Mouse (Mus musculus) limb, embryonic 13.5 days (tissue): ENCODE measurements around the gene Drc7. TPM values are rescaled to one million over a fixed set of nuclear protein-coding genes. Genes with fewer than 3 reads are reported as not detected.
A peak's percentile ranks its signal among the peaks of the same experiment; 100 is the strongest.

Source experiments
- ATAC-seq: fragments of 200-750 bp; cut with Nextera tagmentation; 2 replicates; pipeline ENCODE4 v1.8.0; 2017; ENCODE audit warnings: low read depth, moderate number of reproducible peaks, moderate TSS enrichment; ENCODE audit not compliant: low FRiP score
- H3K27ac ChIP-seq: fragments of 300-500 bp; sonication (generic); 2 replicates; pipeline ENCODE4 v1.5.1; 2015; ENCODE audit warnings: inconsistent platforms, mild to moderate bottlenecking, moderate library complexity
- H3K27me3 ChIP-seq: fragments of 300-500 bp; sonication (generic); 2 replicates; pipeline ENCODE4 v1.6.1; 2015; ENCODE audit warnings: mild to moderate bottlenecking, inconsistent platforms
- H3K36me3 ChIP-seq: fragments of 300-500 bp; sonication (generic); 2 replicates; pipeline ENCODE4 v1.6.1; 2015; ENCODE audit warnings: inconsistent platforms, mild to moderate bottlenecking, moderate library complexity
- H3K4me1 ChIP-seq: fragments of 300-500 bp; sonication (generic); 2 replicates; pipeline ENCODE4 v1.6.1; 2015; ENCODE audit warnings: inconsistent platforms
- H3K4me2 ChIP-seq: fragments of 300-500 bp; sonication (generic); replicated peaks from 2 replicates; pipeline ENCODE4 v1.6.1; 2015; ENCODE audit warnings: inconsistent platforms, mild to moderate bottlenecking, moderate library complexity
- H3K4me3 ChIP-seq: fragments of 300-500 bp; sonication (generic); 2 replicates; pipeline ENCODE4 v1.5.1; 2015; ENCODE audit warnings: moderate library complexity, mild to moderate bottlenecking, inconsistent platforms
- H3K9ac ChIP-seq: fragments of 300-500 bp; sonication (generic); 2 replicates; pipeline ENCODE4 v1.6.1; 2015; ENCODE audit warnings: mild to moderate bottlenecking, inconsistent platforms
- H3K9me3 ChIP-seq: fragments of 300-500 bp; sonication (generic); 2 replicates; pipeline ENCODE4 v1.6.1; 2016; ENCODE audit warnings: inconsistent platforms
- WGBS: fragments of 180-500 bp; shearing (Covaris S2); methylation state at CpG from one replicate; pipeline ENCODE4 v1.1.7; 2015; 5-methylcytosine and 5-hydroxymethylcytosine counted together
- polyA plus RNA-seq: library from polyadenylated mRNA; unstranded; fragments of >200 nt; fragmentation: Nextera tagmentation; extraction: Ambion mirVana; gene quantifications from 2 replicates; pipeline ENCODE4 v1.2.1, GENCODE M21; 2015

Drc7 gene
- polyA plus RNA-seq, 1 experiment from 2014 or later: not detected

GRCm38 (mm10) chr8:95099009-95099408 is 44.1 kb downstream of the Drc7 start:
- 20% methylated on average over 5 of the region's 5 CpGs for WGBS
- no peak overlapping the region for H3K4me2 ChIP-seq
- no peaks in the 10 kb centered on the region for H3K9me3 ChIP-seq
- no peaks in the 10 kb centered on the region for H3K27me3 ChIP-seq
- H3K36me3 ChIP-seq: peaks cover 99% of the 10 kb centered on the region
- no peak overlapping the region for H3K27ac ChIP-seq
- no peak overlapping the region for H3K9ac ChIP-seq
- H3K4me3 ChIP-seq: no peak overlapping the region
- H3K4me1 ChIP-seq: no peaks in the 10 kb centered on the region
- peak; percentile 58; the same call in 1 of the 2 replicates for ATAC-seq

DNA sequence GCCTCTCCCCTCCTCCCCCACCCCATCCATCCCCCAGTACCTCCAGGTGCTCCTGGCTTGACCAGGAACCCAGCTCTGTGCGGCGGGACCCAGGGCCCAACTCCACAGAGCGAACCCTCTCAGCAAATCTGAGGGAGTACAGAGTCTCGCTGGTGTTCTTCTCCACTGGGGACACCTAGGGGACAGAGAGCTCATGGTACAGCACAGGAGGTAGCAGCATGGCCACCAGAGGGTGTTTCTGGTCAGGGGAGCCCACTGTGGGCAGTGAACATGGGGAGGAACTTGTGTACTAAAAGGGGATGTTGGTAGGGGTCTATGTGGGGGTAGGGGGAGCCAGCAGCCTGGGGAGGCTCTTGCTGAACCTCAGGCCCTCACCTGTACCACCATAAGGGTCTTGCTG is 47.1 kb downstream of the Drc7 start:
- no peak for ATAC-seq

DNA sequence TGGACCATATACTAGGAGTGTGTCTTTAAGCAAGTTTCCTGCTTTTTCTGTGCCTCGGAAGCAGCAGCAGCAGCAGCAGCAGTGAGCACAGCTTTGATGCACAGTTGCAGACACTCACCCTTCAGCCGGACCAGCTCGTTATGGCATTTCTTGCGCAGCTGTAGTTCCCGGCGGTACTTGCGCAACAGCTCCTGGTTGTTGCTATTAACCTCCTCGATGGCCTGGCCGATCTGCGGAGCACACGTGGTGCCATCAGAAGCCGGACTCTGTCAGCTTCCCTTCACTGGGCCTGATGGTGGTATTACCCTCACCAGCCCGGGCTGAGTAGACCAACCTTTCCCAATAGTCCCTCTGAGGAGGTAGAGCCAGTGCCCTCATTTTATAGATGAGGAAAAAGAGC is 52.4 kb downstream of the Drc7 start:
- Histone ChIP-seq H3K36me3 (peaks cover 71% of the 10 kb centered on the region), H3K4me2 (no peak overlapping the region), H3K27me3 (no peaks in the 10 kb centered on the region), H3K4me1 (no peaks in the 10 kb centered on the region), H3K9me3 (no peaks in the 10 kb centered on the region), H3K4me3 (no peak overlapping the region), H3K9ac (no peak overlapping the region), H3K27ac (no peak overlapping the region)
- ATAC-seq: no peak
- WGBS: 86% methylated on average over 13 of the region's 13 CpGs

More for the DNA sequence above, 47.1 kb downstream of the Drc7 start:
- H3K27ac ChIP-seq: no peak overlapping the region; the same call in 1 of the 2 replicates
- H3K9ac ChIP-seq: no peak overlapping the region
- H3K4me3 ChIP-seq: no peak overlapping the region
- H3K9me3 ChIP-seq: no peaks in the 10 kb centered on the region
- no peak overlapping the region for H3K4me2 ChIP-seq
- no peaks in the 10 kb centered on the region for H3K4me1 ChIP-seq
- H3K36me3 ChIP-seq: peaks cover 95% of the 10 kb centered on the region
- 73% methylated on average over 4 of the region's 4 CpGs for WGBS
- H3K27me3 ChIP-seq: no peaks in the 10 kb centered on the region

GRCm38 (mm10) chr8:95112594-95112993 is 57.7 kb downstream of the Drc7 start:
- H3K9ac ChIP-seq: no peak overlapping the region
- no peak overlapping the region for H3K4me2 ChIP-seq
- no peak overlapping the region for H3K27ac ChIP-seq
- H3K27me3 ChIP-seq: no peaks in the 10 kb centered on the region
- H3K36me3 ChIP-seq: peaks cover 22% of the 10 kb centered on the region
- ATAC-seq: no peak
- H3K9me3 ChIP-seq: no peaks in the 10 kb centered on the region
- 79% methylated on average over 3 of the region's 3 CpGs for WGBS
- no peak overlapping the region for H3K4me3 ChIP-seq
- no peaks in the 10 kb centered on the region for H3K4me1 ChIP-seq

DNA sequence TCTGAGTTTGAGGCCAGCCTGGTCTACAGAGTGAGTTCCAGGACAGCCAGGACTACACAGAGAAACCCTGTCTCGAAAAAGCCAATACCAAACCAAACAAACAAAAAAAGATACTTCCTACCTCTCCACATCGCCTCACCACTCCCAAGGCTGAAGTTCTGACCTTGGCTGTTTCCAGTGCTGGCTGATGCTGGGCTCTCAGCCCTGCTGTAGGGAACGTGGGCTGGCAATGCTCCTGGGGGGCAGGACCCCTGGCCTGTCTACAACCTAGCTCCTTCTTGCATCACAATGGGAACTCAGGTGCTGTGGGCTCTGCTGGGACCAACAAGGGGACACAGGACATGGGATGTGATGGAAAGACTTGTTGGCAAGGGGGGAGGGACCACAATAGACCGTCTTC is 58.2 kb downstream of the Drc7 start:
- H3K4me2 ChIP-seq: no peak overlapping the region
- no peak for ATAC-seq
- H3K4me3 ChIP-seq: no peak overlapping the region
- 77% methylated on average over 4 of the region's 4 CpGs for WGBS
- H3K36me3 ChIP-seq: peaks cover 18% of the 10 kb centered on the region
- no peaks in the 10 kb centered on the region for H3K9me3 ChIP-seq
- H3K27ac ChIP-seq: no peak overlapping the region
- H3K9ac ChIP-seq: no peak overlapping the region
- no peaks in the 10 kb centered on the region for H3K4me1 ChIP-seq
- H3K27me3 ChIP-seq: no peaks in the 10 kb centered on the region

- H3K4me2 ChIP-seq: no peak overlapping the region
- WGBS: 69% methylated on average over 3 of the region's 3 CpGs
- no peaks in the 10 kb centered on the region for H3K9me3 ChIP-seq
- no peak overlapping the region for H3K9ac ChIP-seq
- H3K4me1 ChIP-seq: no peaks in the 10 kb centered on the region
- H3K27me3 ChIP-seq: no peaks in the 10 kb centered on the region
- H3K27ac ChIP-seq: no peak overlapping the region
- no peak overlapping the region for H3K4me3 ChIP-seq
- peaks cover 13% of the 10 kb centered on the region for H3K36me3 ChIP-seq
- ATAC-seq: no peak; the same call in 1 of the 2 replicates
These were observed 58.8 kb downstream of the Drc7 start for GRCm38 (mm10) chr8:95113750-95114149.

DNA sequence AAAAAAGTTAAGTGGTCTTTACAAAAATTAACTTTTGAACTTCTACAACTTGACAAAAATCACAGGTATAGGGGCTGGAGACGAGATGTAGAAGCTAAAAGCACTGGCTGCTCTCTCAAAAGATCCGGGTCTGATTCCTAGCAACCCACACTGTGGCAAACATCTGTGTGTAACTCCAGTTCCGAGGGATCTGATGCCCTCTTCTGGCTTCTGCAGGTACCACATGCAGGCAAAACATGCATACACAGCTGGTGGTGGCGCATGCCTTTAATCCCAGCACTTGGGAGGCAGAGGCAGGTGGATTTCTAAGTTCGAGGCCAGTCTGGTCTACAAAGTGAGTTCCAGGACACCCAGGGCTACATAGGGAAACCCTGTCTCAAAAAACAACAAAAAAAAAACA is 68.6 kb downstream of the Drc7 start:
- Histone ChIP-seq H3K4me1 (no peaks in the 10 kb centered on the region), H3K4me3 (no peak overlapping the region), H3K27me3 (no peaks in the 10 kb centered on the region), H3K9me3 (no peaks in the 10 kb centered on the region), H3K4me2 (no peak overlapping the region), H3K27ac (no peak overlapping the region), H3K9ac (no peak overlapping the region), H3K36me3 (peaks cover 36% of the 10 kb centered on the region)
- ATAC-seq: no peak
- WGBS: 85% methylated on average over 5 of the region's 5 CpGs

DNA sequence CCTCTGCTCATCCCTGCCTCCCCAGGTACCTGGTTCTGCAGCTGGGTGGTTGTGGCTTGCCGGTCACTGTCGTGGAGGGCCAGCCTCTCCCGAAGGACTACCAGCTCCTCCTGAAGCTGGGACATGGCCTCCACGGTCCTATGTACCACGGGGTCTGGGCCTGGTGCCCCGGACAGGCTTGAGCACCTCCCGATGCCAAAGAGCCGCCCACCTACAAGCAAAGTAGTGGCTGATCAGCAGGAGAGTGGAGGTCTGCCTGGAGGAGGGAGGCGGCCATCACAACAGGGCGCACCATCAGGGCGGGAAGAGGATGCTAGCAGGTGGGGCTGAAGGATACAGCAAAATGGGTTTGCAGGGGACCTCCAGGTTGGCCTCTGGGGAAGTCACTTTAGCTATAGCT is 71.6 kb downstream of the Drc7 start:
- Histone ChIP-seq H3K36me3 (peaks cover 37% of the 10 kb centered on the region), H3K9ac (no peak overlapping the region), H3K4me3 (no peak overlapping the region), H3K27ac (no peak overlapping the region), H3K9me3 (no peaks in the 10 kb centered on the region), H3K4me2 (no peak overlapping the region), H3K27me3 (no peaks in the 10 kb centered on the region), H3K4me1 (no peaks in the 10 kb centered on the region)
- ATAC-seq: no peak
- 86% methylated on average over 11 of the region's 11 CpGs for WGBS

GRCm38 (mm10) chr8:95127658-95128057 is 72.8 kb downstream of the Drc7 start:
- H3K4me1 ChIP-seq: no peaks in the 10 kb centered on the region
- no peak overlapping the region for H3K27ac ChIP-seq
- peaks cover 47% of the 10 kb centered on the region for H3K36me3 ChIP-seq
- no peak overlapping the region for H3K4me2 ChIP-seq
- H3K9ac ChIP-seq: no peak overlapping the region
- ATAC-seq: no peak
- no peaks in the 10 kb centered on the region for H3K9me3 ChIP-seq
- 68% methylated on average over 9 of the region's 9 CpGs for WGBS
- H3K27me3 ChIP-seq: no peaks in the 10 kb centered on the region
- no peak overlapping the region for H3K4me3 ChIP-seq

Other genes with a start within 250 kb of the Drc7 start
- 0.42 TPM in 1 of 2 replicates, not detected in the other for gene Ccl17, start 244.7 kb upstream of the Drc7 start, polyA plus RNA-seq
- 72.7 and 73.7 TPM in 2 replicates for gene Coq9, start 216.8 kb upstream of the Drc7 start, polyA plus RNA-seq
- gene Ciapin1, start 216.7 kb upstream of the Drc7 start, polyA plus RNA-seq: 127 and 133 TPM in 2 replicates
- gene Polr2c, start 197.7 kb upstream of the Drc7 start, polyA plus RNA-seq: 145 and 149 TPM in 2 replicates
- 21.4 and 21.7 TPM in 2 replicates for gene Dok4, start 178.8 kb upstream of the Drc7 start, polyA plus RNA-seq
- gene Ccdc102a, start 137.0 kb upstream of the Drc7 start, polyA plus RNA-seq: 46.3 and 46.6 TPM in 2 replicates
- gene Adgrg5, start 131.4 kb upstream of the Drc7 start, polyA plus RNA-seq: 0.10 and 0.13 TPM in 2 replicates
- gene Adgrg1, start 80.4 kb upstream of the Drc7 start, polyA plus RNA-seq: 7.9 and 8.7 TPM in 2 replicates
- 3.0 and 3.3 TPM in 2 replicates for gene Adgrg3, start 37.4 kb upstream of the Drc7 start, polyA plus RNA-seq
- 24.2 and 25.6 TPM in 2 replicates for gene Katnb1, start 26.1 kb downstream of the Drc7 start, polyA plus RNA-seq
- 15.5 and 16.8 TPM in 2 replicates for gene Kifc3, start 147.7 kb downstream of the Drc7 start, polyA plus RNA-seq